Mouse (Mus musculus) hematopoietic multipotent progenitor cell, adult 10-12 weeks (in vitro differentiated cells): ENCODE data around the gene Cxcl9. TPM values are rescaled to one million over a fixed set of nuclear protein-coding genes. Genes with fewer than 3 reads are reported as not detected.

Source experiments
- polyA plus RNA-seq: library from polyadenylated mRNA; stranded (reverse); fragments of >175 nt; gene quantifications from 2 replicates; pipeline ENCODE4 v1.2.3, GENCODE M21; 2012; ENCODE audit warnings: low replicate concordance

Gene Cxcl9
- 1.4 and 4.7 TPM in 2 replicates for polyA plus RNA-seq

DNA sequence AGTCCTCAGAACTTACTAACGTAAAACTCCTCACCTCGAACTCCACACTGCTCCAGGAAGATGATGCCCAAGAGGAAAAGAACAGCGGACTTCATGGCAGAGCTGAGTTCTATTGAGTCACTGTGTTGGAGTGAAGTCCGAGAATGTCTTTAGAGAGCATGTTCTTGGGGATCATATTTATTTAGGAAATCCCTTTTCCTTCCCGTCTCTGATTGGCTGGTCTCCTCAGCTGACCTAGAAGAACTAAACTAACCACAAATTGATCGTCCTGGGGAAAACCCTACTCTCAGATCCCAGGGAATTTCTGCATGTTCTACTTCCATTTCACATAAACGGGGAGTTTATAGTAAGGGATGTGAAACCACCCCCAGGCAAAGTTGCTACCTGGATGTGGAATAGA lies at the start of gene Cxcl9:
Cxcl9 (minus strand) TSS at position 151 of the 400 bp plus-strand sequence.

DNA sequence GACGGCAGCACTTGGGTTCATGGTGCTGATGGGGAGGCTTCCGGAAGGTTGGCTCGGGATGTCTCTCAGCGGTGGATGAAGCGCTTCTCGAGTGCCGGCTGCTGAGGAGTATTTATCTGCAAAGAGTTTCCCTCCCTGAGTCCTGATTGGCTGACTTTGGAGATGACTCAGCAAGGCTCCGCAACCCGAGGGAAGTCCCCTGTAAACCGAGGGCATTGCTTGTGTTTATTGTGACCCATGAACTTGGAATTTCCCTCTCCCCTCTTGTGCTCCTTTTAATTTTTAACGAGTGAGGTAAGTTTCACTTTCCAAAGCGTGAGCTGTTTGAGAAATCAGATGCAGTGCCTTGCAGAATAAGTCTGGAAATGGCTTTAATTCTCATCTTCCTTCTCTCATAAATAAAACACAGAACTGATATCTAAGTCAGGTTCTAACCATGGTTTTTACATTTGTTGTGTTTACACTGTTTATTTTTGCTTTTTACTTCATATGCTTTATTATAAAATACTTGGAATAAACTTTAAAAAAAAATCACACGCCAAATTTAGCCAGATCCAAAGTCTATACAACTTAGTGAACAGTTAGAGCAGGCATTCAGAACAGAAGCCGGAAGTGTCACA lies 21.0 kb upstream of the Cxcl9 start, which contains the start of gene Cxcl10:
Cxcl10 (minus strand) TSS at position 96 of the 620 bp plus-strand sequence.

DNA sequence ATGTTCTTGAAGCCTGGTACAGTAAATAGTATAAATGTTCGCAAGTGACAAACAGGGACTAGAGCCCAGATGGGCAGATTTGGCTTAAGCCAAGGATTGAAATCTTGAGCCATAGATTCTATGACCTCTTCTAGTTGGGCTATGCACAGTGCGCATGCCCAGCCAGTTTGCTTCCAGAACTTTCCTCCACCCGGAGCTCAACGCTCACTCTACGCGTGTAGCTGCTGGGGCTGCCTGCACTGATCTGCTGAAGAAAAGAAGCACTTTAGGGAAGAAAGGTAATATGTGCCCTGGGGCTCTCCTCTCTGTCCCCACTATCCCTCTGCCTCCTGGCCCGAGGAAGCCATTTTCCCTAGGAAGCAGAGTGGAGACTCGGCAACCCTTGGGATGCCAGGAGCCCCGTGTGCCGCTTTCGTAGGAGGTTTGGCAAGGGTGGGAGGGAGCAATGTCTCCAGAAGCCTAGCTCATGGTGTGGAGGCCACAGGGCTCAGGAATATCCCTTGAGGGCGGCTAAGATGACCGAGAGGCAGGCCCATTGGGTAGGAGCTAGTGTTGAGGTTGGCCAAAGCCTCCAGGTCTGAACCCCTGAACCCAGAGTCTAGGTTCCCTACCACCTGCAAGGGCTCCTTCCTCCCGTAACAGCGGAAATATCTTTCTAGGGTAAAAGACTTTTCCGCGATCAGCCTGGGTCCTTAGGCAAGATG lies 3.9 kb upstream of the Cxcl9 start, which contains the start of gene Art3:
Art3 (plus strand) TSS at position 193 of the 704 bp plus-strand sequence.

DNA sequence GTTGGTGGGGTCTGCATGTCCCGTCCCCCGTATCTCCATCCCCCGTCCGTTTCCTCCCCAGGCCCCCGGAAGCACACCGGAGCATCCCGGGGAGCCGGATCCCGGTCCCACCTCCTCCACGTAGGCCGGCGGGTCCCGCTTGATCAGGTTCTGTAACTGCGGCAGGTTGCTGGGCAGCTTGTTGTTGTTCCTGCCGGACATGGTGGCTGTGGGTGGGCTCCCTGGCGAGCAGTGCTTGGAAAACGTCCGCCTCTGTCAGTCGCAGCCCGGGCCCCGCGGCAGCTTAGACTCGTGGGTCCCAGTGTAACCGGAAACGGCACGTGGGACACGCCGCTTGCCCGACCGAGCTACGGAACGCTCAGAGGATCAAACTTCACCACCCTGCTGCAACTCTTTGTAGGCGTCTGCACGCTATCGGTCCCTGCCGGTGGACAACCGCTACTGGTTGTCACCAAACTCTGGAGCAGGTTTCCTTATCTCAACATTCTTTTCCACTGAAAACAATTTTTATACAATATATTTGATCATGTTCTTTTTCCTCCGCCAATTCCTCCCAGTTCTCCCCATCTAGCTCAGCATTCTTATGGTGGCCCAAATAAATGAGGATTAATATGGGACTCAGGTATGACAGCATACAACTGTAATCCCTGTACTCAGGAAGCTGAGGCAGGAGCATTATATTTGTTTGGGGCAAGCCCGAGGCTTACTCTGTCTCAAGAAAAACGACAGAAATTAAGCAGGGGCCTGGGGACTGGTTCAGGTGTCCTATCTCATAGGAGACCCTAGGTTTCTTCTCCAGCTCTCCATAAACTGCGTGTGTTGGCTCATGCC lies 18.0 kb downstream of the Cxcl9 start, which contains the start of gene Sdad1:
Sdad1 (minus strand) TSS at position 799 of the 831 bp plus-strand sequence.

DNA sequence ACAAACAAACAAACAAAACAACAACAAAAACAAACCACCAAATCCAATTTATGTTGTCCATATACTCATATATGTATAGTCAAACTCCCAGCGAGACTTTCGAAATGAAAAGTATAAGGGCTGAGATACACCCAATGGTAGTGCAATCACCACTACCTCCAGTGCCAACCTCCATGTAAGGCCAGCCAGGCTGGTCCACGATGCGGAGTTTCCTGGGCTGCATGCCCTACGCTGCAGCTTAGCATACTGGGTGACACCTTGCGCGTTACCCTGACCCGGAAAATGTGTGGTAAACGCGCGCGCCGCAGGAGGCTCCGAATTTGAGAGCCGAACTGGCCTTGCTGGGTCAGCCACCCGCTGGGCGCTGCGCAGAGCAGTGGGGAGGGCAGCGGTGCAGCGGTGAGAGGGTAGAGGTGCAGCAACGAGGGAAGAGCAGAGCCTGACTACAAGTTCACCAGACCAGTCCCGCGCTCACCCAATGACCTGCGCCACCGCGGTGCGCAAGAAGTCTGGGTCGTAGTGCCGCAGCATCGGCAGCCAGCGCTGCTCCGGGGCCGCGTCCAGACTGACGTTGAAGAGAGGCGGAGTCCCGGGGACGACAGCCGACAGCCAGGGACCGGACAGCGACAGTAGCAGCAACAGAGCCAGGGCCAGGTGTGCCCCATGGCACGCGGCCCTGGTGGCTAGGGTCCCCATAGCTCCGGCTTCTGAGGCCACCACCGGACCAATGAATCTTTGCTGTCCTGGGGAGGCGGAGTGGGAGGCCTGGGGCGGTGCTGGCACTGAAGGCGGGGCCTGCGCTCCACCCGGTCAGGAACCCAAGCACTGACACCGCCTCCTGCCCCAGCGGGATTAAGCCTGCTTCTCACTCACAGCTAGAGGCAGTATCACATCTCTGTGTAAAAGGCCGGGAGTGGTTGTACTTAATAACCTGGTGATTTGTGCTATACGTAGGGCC lies 50.2 kb downstream of the Cxcl9 start, which contains the start of gene Naaa:
Naaa (minus strand) TSS at position 734 of the 958 bp plus-strand sequence.

Other genes with a start within 250 kb of the Cxcl9 start
- gene G3bp2, start 244.4 kb downstream of the Cxcl9 start, polyA plus RNA-seq = 16.5 and 19.7 TPM in 2 replicates
- gene Uso1, start 190.1 kb downstream of the Cxcl9 start, polyA plus RNA-seq = 6.1 and 37.8 TPM in 2 replicates
- not detected in 2 replicates for gene U90926, start 112.7 kb downstream of the Cxcl9 start, polyA plus RNA-seq
- gene Ppef2, start 71.8 kb downstream of the Cxcl9 start, polyA plus RNA-seq = 0.18 TPM in 1 of 2 replicates, not detected in the other
- 43.7 and 90.0 TPM in 2 replicates for gene Naaa, start 49.9 kb downstream of the Cxcl9 start, polyA plus RNA-seq
- 25.8 and 35.6 TPM in 2 replicates for gene Sdad1, start 17.6 kb downstream of the Cxcl9 start, polyA plus RNA-seq
- 0.28 TPM in 1 of 2 replicates, not detected in the other for gene Art3, start 3.7 kb upstream of the Cxcl9 start, polyA plus RNA-seq
- gene Cxcl10, start 20.8 kb upstream of the Cxcl9 start, polyA plus RNA-seq = 0.81 TPM in 1 of 2 replicates, not detected in the other
- 3.6 and 9.4 TPM in 2 replicates for gene Nup54, start 107.1 kb upstream of the Cxcl9 start, polyA plus RNA-seq
- 10.3 and 17.1 TPM in 2 replicates for gene Scarb2, start 178.8 kb upstream of the Cxcl9 start, polyA plus RNA-seq
- gene Fam47e, start 227.0 kb upstream of the Cxcl9 start, polyA plus RNA-seq = not detected in 2 replicates